Mouse (Mus musculus) embryonic facial prominence, embryonic 12.5 days (tissue): Measurements from ENCODE around the gene Kif26b. TPM values are rescaled to one million over a fixed set of nuclear protein-coding genes. Genes with fewer than 3 reads are reported as not detected.

Experiments used
- ATAC-seq: fragments of 200-750 bp; cut with Nextera tagmentation; 2 replicates; pipeline ENCODE4 v1.8.0; 2017; ENCODE audit not compliant: insufficient number of reproducible peaks, insufficient read depth, low FRiP score, low TSS enrichment
- H3K27ac ChIP-seq: fragments of 300-500 bp; sonication (generic); 2 replicates; pipeline ENCODE4 v1.5.1; 2016; ENCODE audit warnings: mild to moderate bottlenecking
- H3K27me3 ChIP-seq: fragments of 300-500 bp; sonication (generic); 2 replicates; pipeline ENCODE4 v1.6.1; 2016; ENCODE audit warnings: mild to moderate bottlenecking, moderate library complexity
- H3K36me3 ChIP-seq: fragments of 300-500 bp; sonication (generic); 2 replicates; pipeline ENCODE4 v1.6.1; 2016; ENCODE audit warnings: mild to moderate bottlenecking
- H3K4me1 ChIP-seq: fragments of 300-500 bp; sonication (generic); 2 replicates; pipeline ENCODE4 v1.6.1; 2016
- H3K4me2 ChIP-seq: fragments of 300-500 bp; sonication (generic); replicated peaks from 2 replicates; pipeline ENCODE4 v1.6.1; 2016; ENCODE audit warnings: mild to moderate bottlenecking, moderate library complexity
- H3K4me3 ChIP-seq: fragments of 300-500 bp; sonication (generic); 2 replicates; pipeline ENCODE4 v1.5.1; 2016; ENCODE audit warnings: mild to moderate bottlenecking
- H3K9ac ChIP-seq: fragments of 300-500 bp; sonication (generic); 2 replicates; pipeline ENCODE4 v1.6.1; 2016; ENCODE audit warnings: mild to moderate bottlenecking, moderate library complexity
- H3K9me3 ChIP-seq: fragments of 300-500 bp; sonication (generic); 2 replicates; pipeline ENCODE4 v1.6.1; 2016; ENCODE audit warnings: mild to moderate bottlenecking, moderate library complexity
- WGBS: fragments of 180-500 bp; shearing (Covaris S2); methylation state at CpG from one replicate; pipeline ENCODE4 v1.1.7; 2016; 5-methylcytosine and 5-hydroxymethylcytosine counted together
- polyA plus RNA-seq: library from polyadenylated mRNA; unstranded; fragments of >200 nt; fragmentation: Nextera tagmentation; extraction: Ambion mirVana; gene quantifications from 2 replicates; pipeline ENCODE4 v1.2.1, GENCODE M21; 2016

Gene Kif26b
- polyA plus RNA-seq, 1 experiment from 2014 or later = 34.3 TPM

GRCm38 (mm10) chr1:178542415-178542814 is 13.5 kb downstream of the Kif26b start:
- H3K27me3 ChIP-seq = no peaks in the 10 kb centered on the region
- WGBS = 93% methylated on average over 5 of the region's 5 CpGs
- H3K4me3 ChIP-seq = no peak overlapping the region
- no peaks in the 10 kb centered on the region for H3K9me3 ChIP-seq
- no peaks in the 10 kb centered on the region for H3K4me1 ChIP-seq
- H3K9ac ChIP-seq = no peak overlapping the region
- H3K4me2 ChIP-seq = no peak overlapping the region
- no peak for ATAC-seq
- H3K36me3 ChIP-seq = peaks cover 25% of the 10 kb centered on the region
- no peak overlapping the region for H3K27ac ChIP-seq

- Histone ChIP-seq H3K9ac (no peak overlapping the region), H3K4me3 (no peak overlapping the region), H3K27me3 (no peaks in the 10 kb centered on the region), H3K27ac (no peak overlapping the region), H3K36me3 (peaks cover 26% of the 10 kb centered on the region), H3K4me1 (no peaks in the 10 kb centered on the region), H3K9me3 (no peaks in the 10 kb centered on the region), H3K4me2 (no peak overlapping the region)
- 82% methylated on average over 8 of the region's 8 CpGs for WGBS
- 0 out of 2 replicates have a peak, but pooled peaks have one; percentile 65 for ATAC-seq
These were observed 14.3 kb downstream of the Kif26b start for GRCm38 (mm10) chr1:178542990-178543944.

GRCm38 (mm10) chr1:178544585-178544984 is 15.7 kb downstream of the Kif26b start:
- H3K9ac ChIP-seq = no peak overlapping the region
- H3K27me3 ChIP-seq = no peaks in the 10 kb centered on the region
- peaks cover 27% of the 10 kb centered on the region for H3K36me3 ChIP-seq
- H3K9me3 ChIP-seq = no peaks in the 10 kb centered on the region
- no peak overlapping the region for H3K4me2 ChIP-seq
- no peak overlapping the region for H3K4me3 ChIP-seq
- peaks cover 3% of the 10 kb centered on the region; the same call in 1 of the 2 replicates for H3K4me1 ChIP-seq
- H3K27ac ChIP-seq = no peak overlapping the region
- 78% methylated on average over 3 of the region's 3 CpGs for WGBS
- no peak for ATAC-seq

- Histone ChIP-seq H3K27ac (no peak overlapping the region), H3K4me3 (no peak overlapping the region), H3K36me3 (peaks cover 27% of the 10 kb centered on the region), H3K4me2 (no peak overlapping the region), H3K9me3 (no peaks in the 10 kb centered on the region), H3K9ac (no peak overlapping the region), H3K4me1 (peaks cover 35% of the 10 kb centered on the region), H3K27me3 (no peaks in the 10 kb centered on the region)
- 91% methylated on average over 4 of the region's 4 CpGs for WGBS
- no peak for ATAC-seq
These were observed 20.7 kb downstream of the Kif26b start for GRCm38 (mm10) chr1:178549576-178549975.

GRCm38 (mm10) chr1:178550477-178551047 is 21.6 kb downstream of the Kif26b start:
- WGBS = 24% methylated on average over 5 of the region's 5 CpGs
- peaks cover 35% of the 10 kb centered on the region for H3K4me1 ChIP-seq
- H3K4me2 ChIP-seq = no peak overlapping the region
- H3K4me3 ChIP-seq = no peak overlapping the region
- H3K27me3 ChIP-seq = no peaks in the 10 kb centered on the region
- H3K9me3 ChIP-seq = no peaks in the 10 kb centered on the region
- no peak overlapping the region for H3K9ac ChIP-seq
- peaks cover 19% of the 10 kb centered on the region for H3K36me3 ChIP-seq
- H3K27ac ChIP-seq = peak overlapping the region; percentile 4; the same call in 1 of the 2 replicates
- no peak for ATAC-seq

- H3K4me3 ChIP-seq = no peak overlapping the region
- H3K9me3 ChIP-seq = no peaks in the 10 kb centered on the region
- H3K9ac ChIP-seq = no peak overlapping the region
- H3K36me3 ChIP-seq = peaks cover 8% of the 10 kb centered on the region
- ATAC-seq = no peak
- peaks cover 35% of the 10 kb centered on the region for H3K4me1 ChIP-seq
- no peaks in the 10 kb centered on the region for H3K27me3 ChIP-seq
- H3K27ac ChIP-seq = no peak overlapping the region
- H3K4me2 ChIP-seq = no peak overlapping the region
- WGBS = 79% methylated on average over 6 of the region's 6 CpGs
These were observed 23.5 kb downstream of the Kif26b start for GRCm38 (mm10) chr1:178552278-178552897.

- H3K27ac ChIP-seq = no peak overlapping the region; the same call in 1 of the 2 replicates
- ATAC-seq = no peak
- peaks cover 35% of the 10 kb centered on the region for H3K4me1 ChIP-seq
- no peaks in the 10 kb centered on the region for H3K27me3 ChIP-seq
- H3K4me2 ChIP-seq = no peak overlapping the region
- H3K36me3 ChIP-seq = peaks cover 9% of the 10 kb centered on the region
- WGBS = 49% methylated on average over 10 of the region's 10 CpGs
- H3K9me3 ChIP-seq = no peaks in the 10 kb centered on the region
- no peak overlapping the region for H3K4me3 ChIP-seq
- H3K9ac ChIP-seq = no peak overlapping the region
These were observed 24.0 kb downstream of the Kif26b start for GRCm38 (mm10) chr1:178552898-178553284.

- ATAC-seq = no peak
- Histone ChIP-seq H3K4me3 (no peak overlapping the region), H3K4me1 (peaks cover 22% of the 10 kb centered on the region), H3K27ac (no peak overlapping the region), H3K36me3 (peaks cover 19% of the 10 kb centered on the region), H3K27me3 (no peaks in the 10 kb centered on the region), H3K9me3 (peaks cover 11% of the 10 kb centered on the region; the same call in 1 of the 2 replicates), H3K4me2 (no peak overlapping the region), H3K9ac (no peak overlapping the region)
- 91% methylated on average over 8 of the region's 8 CpGs for WGBS
These were observed 27.3 kb downstream of the Kif26b start for GRCm38 (mm10) chr1:178556226-178556625.

GRCm38 (mm10) chr1:178560043-178560442 is 31.1 kb downstream of the Kif26b start:
- no peaks in the 10 kb centered on the region for H3K27me3 ChIP-seq
- H3K4me1 ChIP-seq = peaks cover 10% of the 10 kb centered on the region; the same call in 1 of the 2 replicates
- ATAC-seq = no peak
- peaks cover 11% of the 10 kb centered on the region; the same call in 1 of the 2 replicates for H3K9me3 ChIP-seq
- H3K4me2 ChIP-seq = no peak overlapping the region
- no peak overlapping the region for H3K4me3 ChIP-seq
- H3K36me3 ChIP-seq = peaks cover 19% of the 10 kb centered on the region
- WGBS = 97% methylated on average over 1 of the region's 1 CpGs
- no peak overlapping the region for H3K9ac ChIP-seq
- no peak overlapping the region for H3K27ac ChIP-seq

- Histone ChIP-seq H3K27ac (no peak overlapping the region), H3K36me3 (peaks cover 15% of the 10 kb centered on the region; the same call in 1 of the 2 replicates), H3K4me3 (no peak overlapping the region), H3K9ac (no peak overlapping the region), H3K27me3 (no peaks in the 10 kb centered on the region), H3K9me3 (peaks cover 11% of the 10 kb centered on the region; the same call in 1 of the 2 replicates), H3K4me1 (peaks cover 33% of the 10 kb centered on the region), H3K4me2 (no peak overlapping the region)
- 70% methylated on average over 2 of the region's 2 CpGs for WGBS
- no peak for ATAC-seq
These were observed 34.9 kb downstream of the Kif26b start for GRCm38 (mm10) chr1:178563834-178564233.

- H3K9me3 ChIP-seq = peaks cover 4% of the 10 kb centered on the region; the same call in 1 of the 2 replicates
- H3K4me3 ChIP-seq = no peak overlapping the region
- H3K27ac ChIP-seq = no peak overlapping the region
- no peak overlapping the region for H3K9ac ChIP-seq
- H3K36me3 ChIP-seq = peaks cover 8% of the 10 kb centered on the region; the same call in 1 of the 2 replicates
- H3K27me3 ChIP-seq = no peaks in the 10 kb centered on the region
- 70% methylated on average over 3 of the region's 4 CpGs for WGBS
- no peak for ATAC-seq
- H3K4me1 ChIP-seq = peaks cover 43% of the 10 kb centered on the region
- H3K4me2 ChIP-seq = no peak overlapping the region
These were observed 35.9 kb downstream of the Kif26b start for GRCm38 (mm10) chr1:178564800-178565199.
